Mouse (Mus musculus): ENCODE measurements at regions not wholly inside any gene's neighbourhood (a gene's known extent, or its start where the extent isn't known, plus 50 kb on each side); places are given as distances from the start of the nearest gene placed in this dataset.

DNA sequence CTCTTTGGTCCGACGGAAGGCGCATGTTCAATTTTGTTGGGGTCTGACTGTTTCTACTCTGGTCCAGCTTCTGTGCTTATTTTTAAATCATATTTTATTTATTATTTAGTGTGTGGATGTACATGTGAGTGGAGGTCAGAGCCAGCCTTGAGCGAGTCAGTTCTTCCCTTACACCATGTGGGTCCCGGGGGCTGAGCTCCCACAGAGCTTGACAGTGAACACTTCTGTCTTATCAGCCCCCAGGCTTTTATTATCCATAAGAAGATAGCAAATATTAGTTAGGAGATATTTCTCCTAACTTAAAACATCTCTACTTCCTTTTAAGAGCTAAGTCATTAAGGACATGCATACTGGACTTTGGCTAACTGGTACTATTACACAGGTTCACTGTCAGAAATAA is 197.1 kb upstream of the A230072I06Rik start:
- Histone ChIP-seq H3K79me3 (ENCODE audit: low read depth) (no peaks in the 10 kb centered on the region), H3K27me3 (ENCODE audit: control insufficient read depth, insufficient read depth, insufficient read length) (no peaks in the 10 kb centered on the region), H3K36me3 (ENCODE audit: control insufficient read depth, insufficient read depth) (no peaks in the 10 kb centered on the region), H3ac (ENCODE audit: control insufficient read depth, insufficient read length, low read depth) (no peak overlapping the region), H3K4me3 (ENCODE audit: insufficient read depth, poor library complexity, severe bottlenecking) (no peak overlapping the region), H3K79me2 (ENCODE audit: control insufficient read depth, insufficient read depth) (no peaks in the 10 kb centered on the region)
- TF ChIP-seq CTCF (IDR thresholded peaks at IDR 0.05; ENCODE audit: control insufficient read depth, insufficient read depth, insufficient read length) = no peak
- no peak for TF ChIP-seq FOSL1 (IDR thresholded peaks at IDR 0.05; ENCODE audit: insufficient read depth, low read length, poor library complexity, severe bottlenecking)
- TF ChIP-seq MAX (IDR thresholded peaks at IDR 0.05) = no peak
- no peak for TF ChIP-seq CEBPB (IDR thresholded peaks at IDR 0.05; ENCODE audit: low read depth)
- no peak for TF ChIP-seq MYOG (IDR thresholded peaks at IDR 0.05; ENCODE audit: control insufficient read depth, extremely low read depth, insufficient read length)
- no peak for TF ChIP-seq USF1 (IDR thresholded peaks at IDR 0.05; ENCODE audit: low read depth)
- no peak for TF ChIP-seq MYOD1 (IDR thresholded peaks at IDR 0.05; ENCODE audit: control insufficient read depth, insufficient read length, low read depth)

DNA sequence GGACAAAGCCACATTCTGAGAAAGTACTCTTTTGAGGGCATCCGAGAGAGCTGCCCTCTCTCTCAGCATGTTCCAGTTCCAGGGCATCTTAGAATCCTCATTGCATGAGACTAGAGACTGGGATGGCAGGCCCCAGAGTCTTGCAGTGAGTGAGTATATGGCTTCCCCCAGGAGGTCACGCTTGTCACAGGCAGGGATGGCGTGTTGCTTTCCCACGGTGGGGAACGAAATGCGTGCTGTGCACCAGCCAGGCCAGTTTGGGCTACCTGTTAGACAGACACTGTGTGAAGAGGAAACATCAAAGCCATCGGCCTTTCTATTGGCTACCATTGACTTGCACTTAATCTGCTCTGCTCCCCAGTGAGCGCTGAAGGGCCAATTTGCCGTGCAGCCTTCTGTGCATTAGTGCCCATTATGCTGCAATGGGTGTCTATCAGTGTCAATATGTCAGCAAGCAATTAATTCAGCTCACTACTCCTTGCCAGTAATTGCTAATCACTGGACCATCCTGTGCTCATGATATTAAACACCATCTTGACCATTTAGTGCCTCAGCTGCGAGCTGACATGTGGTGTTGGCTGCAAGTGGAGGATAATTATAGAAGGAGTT is 191.3 kb upstream of the A230072I06Rik start:
- no peak for TF ChIP-seq MYOD1 (IDR thresholded peaks at IDR 0.05; ENCODE audit: control insufficient read depth, insufficient read length, low read depth)
- no peak for TF ChIP-seq CTCF (IDR thresholded peaks at IDR 0.05; ENCODE audit: control insufficient read depth, insufficient read depth, insufficient read length)
- TF ChIP-seq FOSL1 (IDR thresholded peaks at IDR 0.05; ENCODE audit: insufficient read depth, low read length, poor library complexity, severe bottlenecking) = no peak
- TF ChIP-seq MYOG (IDR thresholded peaks at IDR 0.05; ENCODE audit: control insufficient read depth, extremely low read depth, insufficient read length) = no peak
- TF ChIP-seq MAX (IDR thresholded peaks at IDR 0.05) = no peak
- TF ChIP-seq CEBPB (IDR thresholded peaks at IDR 0.05; ENCODE audit: low read depth) = no peak
- no peak for TF ChIP-seq USF1 (IDR thresholded peaks at IDR 0.05; ENCODE audit: low read depth)
- Histone ChIP-seq H3K4me3 (ENCODE audit: insufficient read depth, poor library complexity, severe bottlenecking) (no peak overlapping the region), H3K27me3 (ENCODE audit: control insufficient read depth, insufficient read depth, insufficient read length) (peaks cover 3% of the 10 kb centered on the region), H3K36me3 (ENCODE audit: control insufficient read depth, insufficient read depth) (no peaks in the 10 kb centered on the region), H3K79me3 (ENCODE audit: low read depth) (no peaks in the 10 kb centered on the region), H3K79me2 (ENCODE audit: control insufficient read depth, insufficient read depth) (no peaks in the 10 kb centered on the region), H3ac (ENCODE audit: control insufficient read depth, insufficient read length, low read depth) (no peak overlapping the region)

DNA sequence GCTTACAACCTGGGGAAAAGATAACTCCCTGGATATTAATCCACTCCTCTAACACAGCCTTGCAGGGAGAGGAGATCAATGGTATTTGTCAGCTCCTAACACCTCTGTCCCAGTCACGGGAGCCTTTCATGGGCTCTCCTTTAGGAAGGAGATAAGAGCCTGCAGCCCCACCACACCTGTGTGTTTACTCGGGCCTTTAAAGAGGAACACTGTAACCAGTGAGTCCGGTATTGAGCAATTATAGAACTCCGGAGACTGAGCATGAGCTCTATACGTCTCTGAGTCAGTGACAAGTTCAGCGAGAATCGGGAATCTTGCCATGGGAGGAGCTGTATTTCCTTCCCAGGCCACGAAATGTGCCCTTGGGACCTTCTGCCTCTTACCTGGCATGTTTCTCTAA is 178.5 kb upstream of the A230072I06Rik start:
- Histone ChIP-seq H3ac (ENCODE audit: control insufficient read depth, insufficient read length, low read depth) (no peak overlapping the region), H3K27me3 (ENCODE audit: control insufficient read depth, insufficient read depth, insufficient read length) (no peaks in the 10 kb centered on the region), H3K79me3 (ENCODE audit: low read depth) (no peaks in the 10 kb centered on the region), H3K79me2 (ENCODE audit: control insufficient read depth, insufficient read depth) (no peaks in the 10 kb centered on the region), H3K36me3 (ENCODE audit: control insufficient read depth, insufficient read depth) (no peaks in the 10 kb centered on the region), H3K4me3 (ENCODE audit: insufficient read depth, poor library complexity, severe bottlenecking) (no peak overlapping the region)
- TF ChIP-seq CEBPB (IDR thresholded peaks at IDR 0.05; ENCODE audit: low read depth) (no peak), USF1 (IDR thresholded peaks at IDR 0.05; ENCODE audit: low read depth) (no peak), MAX (IDR thresholded peaks at IDR 0.05) (no peak), MYOD1 (IDR thresholded peaks at IDR 0.05; ENCODE audit: control insufficient read depth, insufficient read length, low read depth) (no peak), CTCF (IDR thresholded peaks at IDR 0.05; ENCODE audit: control insufficient read depth, insufficient read depth, insufficient read length) (no peak), MYOG (IDR thresholded peaks at IDR 0.05; ENCODE audit: control insufficient read depth, extremely low read depth, insufficient read length) (no peak), FOSL1 (IDR thresholded peaks at IDR 0.05; ENCODE audit: insufficient read depth, low read length, poor library complexity, severe bottlenecking) (no peak)

DNA sequence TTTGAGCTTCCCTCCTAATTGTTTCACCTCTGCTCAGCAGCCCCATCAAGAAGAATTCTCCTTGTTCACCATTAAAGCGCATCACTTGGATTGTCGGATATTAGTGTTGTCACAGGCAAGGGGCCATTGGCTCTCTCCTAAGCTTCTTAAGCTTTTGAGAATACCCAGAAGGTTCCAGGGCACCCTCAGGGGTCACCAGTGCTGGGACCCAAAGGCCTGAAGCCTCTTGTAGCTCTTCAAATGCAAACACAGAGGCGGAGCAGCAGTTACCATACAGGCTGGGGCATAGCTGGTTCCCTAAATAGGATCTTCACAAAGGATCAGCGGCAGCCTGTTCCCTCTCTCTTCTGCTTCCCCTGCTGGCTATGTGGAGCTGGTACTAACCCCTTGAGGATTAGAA is 175.3 kb upstream of the A230072I06Rik start:
- Histone ChIP-seq H3K4me3 (ENCODE audit: insufficient read depth, poor library complexity, severe bottlenecking) (no peak overlapping the region), H3ac (ENCODE audit: control insufficient read depth, insufficient read length, low read depth) (no peak overlapping the region), H3K79me2 (ENCODE audit: control insufficient read depth, insufficient read depth) (no peaks in the 10 kb centered on the region), H3K27me3 (ENCODE audit: control insufficient read depth, insufficient read depth, insufficient read length) (no peaks in the 10 kb centered on the region), H3K36me3 (ENCODE audit: control insufficient read depth, insufficient read depth) (no peaks in the 10 kb centered on the region), H3K79me3 (ENCODE audit: low read depth) (no peaks in the 10 kb centered on the region)
- TF ChIP-seq USF1 (IDR thresholded peaks at IDR 0.05; ENCODE audit: low read depth) (no peak), MYOG (IDR thresholded peaks at IDR 0.05; ENCODE audit: control insufficient read depth, extremely low read depth, insufficient read length) (no peak)

DNA sequence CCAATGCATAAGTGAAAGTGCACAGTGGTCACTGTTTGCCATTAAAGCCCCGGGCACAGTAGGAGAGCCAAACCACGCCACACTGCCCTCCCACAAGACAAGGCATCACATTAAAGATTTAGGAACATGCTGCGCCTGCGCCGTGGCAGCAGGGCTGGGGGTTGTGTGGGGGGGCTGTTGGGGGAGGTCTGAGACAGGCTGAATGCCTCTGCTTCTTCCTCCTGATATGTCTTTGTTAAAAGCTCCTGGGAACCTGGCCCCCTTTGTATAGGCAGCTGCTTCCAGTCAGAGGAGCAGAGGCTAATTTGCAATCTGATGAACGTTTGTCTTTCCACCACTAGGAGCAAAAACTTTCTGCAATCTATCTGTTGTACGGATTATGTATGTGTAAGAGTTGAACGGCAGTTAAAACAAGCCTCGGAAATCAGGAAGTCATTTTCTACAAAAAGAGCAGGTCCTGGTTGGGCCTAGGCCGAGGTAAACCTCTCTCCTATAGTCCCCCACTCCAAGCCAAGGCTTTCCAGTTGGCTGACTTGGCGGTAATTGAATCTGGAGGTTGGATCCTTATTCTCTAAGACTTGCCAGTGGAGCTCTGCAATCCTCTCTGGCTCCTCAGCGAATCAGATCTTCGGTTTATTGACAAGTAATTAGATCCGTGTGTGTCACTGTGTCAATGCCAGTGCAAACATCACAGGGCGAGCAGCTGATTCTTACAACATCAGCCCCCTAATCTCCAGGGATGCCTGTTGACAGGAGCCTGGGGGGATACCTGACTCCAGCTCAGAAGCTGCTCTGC is 173.3 kb upstream of the A230072I06Rik start:
- no peaks in the 10 kb centered on the region for H3K36me3 ChIP-seq (ENCODE audit: control insufficient read depth, insufficient read depth)
- H3ac ChIP-seq (ENCODE audit: control insufficient read depth, insufficient read length, low read depth) = no peak overlapping the region
- TF ChIP-seq MAX (IDR thresholded peaks at IDR 0.05) (no peak), FOSL1 (IDR thresholded peaks at IDR 0.05; ENCODE audit: insufficient read depth, low read length, poor library complexity, severe bottlenecking) (no peak), CEBPB (IDR thresholded peaks at IDR 0.05; ENCODE audit: low read depth) (no peak), MYOG (IDR thresholded peaks at IDR 0.05; ENCODE audit: control insufficient read depth, extremely low read depth, insufficient read length) (no peak), CTCF (IDR thresholded peaks at IDR 0.05; ENCODE audit: control insufficient read depth, insufficient read depth, insufficient read length) (no peak), MYOD1 (IDR thresholded peaks at IDR 0.05; ENCODE audit: control insufficient read depth, insufficient read length, low read depth) (no peak), USF1 (IDR thresholded peaks at IDR 0.05; ENCODE audit: low read depth) (no peak)
- H3K27me3 ChIP-seq (ENCODE audit: control insufficient read depth, insufficient read depth, insufficient read length) = no peaks in the 10 kb centered on the region
- no peaks in the 10 kb centered on the region for H3K79me2 ChIP-seq (ENCODE audit: control insufficient read depth, insufficient read depth)
- H3K79me3 ChIP-seq (ENCODE audit: low read depth) = no peaks in the 10 kb centered on the region
- no peak overlapping the region for H3K4me3 ChIP-seq (ENCODE audit: insufficient read depth, poor library complexity, severe bottlenecking)
